Mouse (Mus musculus) CH12.LX (cell line): ENCODE data around the gene Mael.

Experiments
- CHD2 ChIP-seq: IDR thresholded peaks from 2 replicates; pipeline ENCODE4 v1.6.1; 2011; ENCODE audit warnings: low read length, improper control_type of control experiment
- CTCF ChIP-seq, 2 experiments: IDR thresholded peaks in 1 of 2; conservative IDR thresholded peaks in 1 of 2; 2 replicates each; pipeline ENCODE4 v1.5.1; 2011 to 2012; ENCODE audit warnings: low read depth in 2 of 2, low read length in 2 of 2, improper control_type of control experiment in 1 of 2, inconsistent platforms in 1 of 2, mild to moderate bottlenecking in 1 of 2, moderate library complexity in 1 of 2
- E2F4 ChIP-seq: IDR thresholded peaks from 2 replicates; pipeline ENCODE4 v1.6.1; 2011; ENCODE audit warnings: low read depth, low read length, improper control_type of control experiment; ENCODE audit not compliant: insufficient replicate concordance
- GABPA ChIP-seq: IDR thresholded peaks from 2 replicates; pipeline ENCODE4 v1.6.1; 2012; ENCODE audit warnings: low read depth, low read length, improper control_type of control experiment, inconsistent platforms; ENCODE audit not compliant: insufficient replicate concordance
- JUND ChIP-seq: conservative IDR thresholded peaks from 2 replicates; pipeline ENCODE4 v1.6.1; 2011; ENCODE audit warnings: low read depth, low read length, improper control_type of control experiment
- MAFK ChIP-seq: IDR thresholded peaks from 2 replicates; pipeline ENCODE4 v1.6.1; 2011; ENCODE audit warnings: low read length, improper control_type of control experiment; ENCODE audit not compliant: insufficient replicate concordance
- NELFE ChIP-seq: IDR thresholded peaks from 2 replicates; pipeline ENCODE4 v1.6.1; 2011; ENCODE audit warnings: low read depth, low read length, improper control_type of control experiment
- POLR2A ChIP-seq: IDR thresholded peaks from 2 replicates; pipeline ENCODE4 v1.6.1; 2011; ENCODE audit warnings: low read depth, mild to moderate bottlenecking, improper control_type of control experiment, low read length
- RCOR1 ChIP-seq: conservative IDR thresholded peaks from 2 replicates; pipeline ENCODE4 v1.6.1; 2012; ENCODE audit warnings: low read depth, mild to moderate bottlenecking, inconsistent platforms, low read length, improper control_type of control experiment
- SMC3 ChIP-seq: IDR thresholded peaks from 2 replicates; pipeline ENCODE4 v1.6.1; 2011; ENCODE audit warnings: low read depth, low read length, improper control_type of control experiment
- ZMIZ1 ChIP-seq: IDR thresholded peaks from 2 replicates; pipeline ENCODE4 v1.6.1; 2012; ENCODE audit warnings: low read depth, mild to moderate bottlenecking, inconsistent platforms, low read length, improper control_type of control experiment

DNA sequence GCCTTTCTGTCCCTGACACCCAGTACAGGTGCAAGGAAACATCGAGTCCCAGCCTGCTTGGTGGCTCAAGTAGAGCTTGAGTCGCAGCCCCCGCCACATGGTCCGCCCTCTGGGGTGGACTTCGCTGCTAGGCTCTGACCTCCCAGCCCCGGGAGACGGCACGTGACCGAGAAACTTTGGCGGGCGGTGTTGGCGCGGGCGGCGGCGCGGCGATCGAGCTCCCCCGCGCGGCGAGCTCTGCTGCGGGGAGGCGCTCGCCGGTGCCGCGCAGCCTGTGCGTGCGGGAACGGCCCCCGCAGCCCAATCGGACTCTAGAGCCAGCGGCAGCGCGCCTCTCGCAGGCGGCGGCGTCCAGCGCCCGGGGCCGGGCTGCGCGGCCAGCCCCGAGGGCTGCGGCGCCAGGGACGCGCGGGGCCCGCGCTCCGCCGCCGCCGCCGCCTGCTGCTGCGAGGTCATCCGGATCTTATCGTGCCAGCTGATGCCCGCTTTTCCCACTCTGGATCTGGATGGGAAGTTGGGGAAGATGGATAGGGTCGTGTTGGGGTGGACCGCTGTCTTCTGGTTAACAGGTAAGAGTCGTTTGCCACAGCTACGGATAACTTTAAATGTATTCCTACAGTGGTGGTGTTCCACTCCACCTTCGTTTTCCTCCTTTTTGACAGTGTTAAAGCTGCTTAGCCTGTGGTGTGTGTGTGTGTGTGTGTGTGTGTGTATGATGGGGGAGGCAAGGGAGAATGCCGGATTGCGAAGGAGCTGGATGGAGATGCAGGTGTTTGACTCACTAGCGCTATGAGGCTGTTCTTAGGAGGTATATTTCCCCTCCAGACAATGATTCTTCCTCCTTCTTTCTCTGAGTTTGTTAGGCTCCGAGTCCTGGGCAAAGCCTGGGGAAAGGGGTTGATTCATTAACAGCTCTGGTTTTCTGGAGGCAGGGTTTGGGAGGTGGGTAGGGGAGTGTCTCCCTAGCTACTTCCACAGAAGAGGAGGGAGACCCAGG lies 15.6 kb upstream of the Mael start, which contains the start of gene Ildr2:
- TF ChIP-seq NELFE, result no peak
- no peak for TF ChIP-seq CTCF (conservative IDR thresholded peaks at IDR 0.05 in 1 of 2, IDR thresholded peaks at IDR 0.05 in 1 of 2; ENCODE audit: low read depth in 2 of 2, low read length in 2 of 2)
- no peak for TF ChIP-seq SMC3
- TF ChIP-seq CHD2, result no peak
- no peak for TF ChIP-seq GABPA
- TF ChIP-seq JUND, result no peak
- TF ChIP-seq E2F4, result no peak
- TF ChIP-seq RCOR1, result no peak
- no peak for TF ChIP-seq POLR2A
- TF ChIP-seq MAFK, result no peak
- no peak for TF ChIP-seq ZMIZ1
